Mouse (Mus musculus) lung, postnatal 0 days (tissue): ENCODE data around the gene Mfng.

Experiments
- CTCF ChIP-seq: IDR thresholded peaks from 2 replicates; pipeline ENCODE4 v1.5.1; 2016; ENCODE audit warnings: antibody characterized with exemption, mild to moderate bottlenecking
- EP300 ChIP-seq: IDR thresholded peaks from 2 replicates; pipeline ENCODE4 v1.6.1; 2016; ENCODE audit warnings: antibody characterized with exemption, mild to moderate bottlenecking, control low read depth

DNA sequence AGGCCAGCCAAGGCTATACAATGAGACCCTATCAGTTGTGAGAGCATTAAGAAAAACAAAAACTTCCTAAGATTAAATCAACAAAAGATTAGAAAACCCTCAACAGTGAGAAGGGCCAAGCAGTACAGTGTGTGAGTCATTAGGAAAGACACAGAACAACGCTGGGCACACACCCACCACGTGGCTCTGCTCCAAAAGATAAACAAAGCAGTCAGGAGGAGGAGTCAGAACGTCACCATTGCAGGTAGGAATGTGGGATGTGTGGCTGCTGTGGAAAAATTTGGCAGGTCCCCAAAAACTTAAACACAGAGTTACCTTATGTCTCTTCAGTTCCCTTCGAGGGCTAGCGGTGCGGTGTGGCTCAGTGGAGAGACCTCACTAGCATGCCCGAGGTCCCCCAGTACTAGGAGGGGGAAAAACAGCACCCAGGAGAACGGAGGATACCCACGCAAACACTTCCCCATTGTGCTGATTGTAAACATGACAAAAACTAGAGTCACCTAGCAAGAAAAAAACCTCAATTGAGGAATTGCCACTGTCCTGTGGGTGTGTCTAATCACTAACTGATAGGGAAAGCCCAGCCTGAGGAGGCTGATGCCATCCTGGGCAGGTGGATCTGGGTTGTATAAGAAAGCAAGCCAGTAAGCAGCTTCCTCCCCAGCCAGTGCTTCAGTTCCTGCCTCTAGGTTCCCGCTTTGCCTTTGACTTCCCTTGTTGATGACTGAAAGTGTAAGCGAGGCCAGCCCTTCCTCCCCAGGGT, 42.2 kb upstream of the Mfng start:
- TF ChIP-seq CTCF (no peak), EP300 (peak; percentile 96)
